Mouse (Mus musculus) liver, postnatal 0 days (tissue): ENCODE measurements around the gene Gm42421.

Experiments
- CTCF ChIP-seq: sonication (generic); IDR thresholded peaks from 2 replicates; pipeline ENCODE4 v1.5.1; 2016; ENCODE audit warnings: antibody characterized with exemption, low read depth
- EP300 ChIP-seq: IDR thresholded peaks from 2 replicates; pipeline ENCODE4 v1.6.1; 2016; ENCODE audit warnings: antibody characterized with exemption, low read depth, mild to moderate bottlenecking

GRCm38 (mm10) chr5:143943231-143944125 is 15.5 kb downstream of the Gm42421 start:
- no peak for TF ChIP-seq EP300
- TF ChIP-seq CTCF, result no peak
